Mouse (Mus musculus) c-Kit-negative CD71-positive TER-119-positive erythroid progenitor cells, embryonic 14.5 days (primary cell): ENCODE measurements around the gene Kremen1.

Experiments
- DNase-seq: peaks from one replicate; pipeline ENCODE4 v3.0.0-alpha.2; 2013; ENCODE audit warnings: low read depth, low spot score

The Kremen1 gene

DNA sequence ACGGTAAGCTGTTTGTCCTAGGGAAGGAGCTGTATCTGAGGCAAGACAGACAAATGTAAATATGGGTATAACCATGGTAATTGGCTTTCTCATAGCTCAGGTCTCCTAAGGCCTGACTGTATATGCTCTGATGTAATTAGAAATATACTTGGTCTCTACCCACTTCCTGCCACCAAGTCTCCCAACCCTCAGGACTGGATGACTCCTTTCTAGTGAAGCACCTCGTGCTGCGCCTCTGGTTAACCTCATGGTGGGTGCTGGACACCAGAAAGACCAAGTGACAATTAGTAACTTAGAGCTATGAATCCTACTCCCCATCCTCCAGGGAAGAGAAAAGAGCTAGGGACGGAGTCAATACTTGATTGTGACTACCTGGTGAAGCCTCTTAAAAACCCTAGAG is 42.0 kb downstream of the Kremen1 start:
- no peak for DNase-seq

DNA sequence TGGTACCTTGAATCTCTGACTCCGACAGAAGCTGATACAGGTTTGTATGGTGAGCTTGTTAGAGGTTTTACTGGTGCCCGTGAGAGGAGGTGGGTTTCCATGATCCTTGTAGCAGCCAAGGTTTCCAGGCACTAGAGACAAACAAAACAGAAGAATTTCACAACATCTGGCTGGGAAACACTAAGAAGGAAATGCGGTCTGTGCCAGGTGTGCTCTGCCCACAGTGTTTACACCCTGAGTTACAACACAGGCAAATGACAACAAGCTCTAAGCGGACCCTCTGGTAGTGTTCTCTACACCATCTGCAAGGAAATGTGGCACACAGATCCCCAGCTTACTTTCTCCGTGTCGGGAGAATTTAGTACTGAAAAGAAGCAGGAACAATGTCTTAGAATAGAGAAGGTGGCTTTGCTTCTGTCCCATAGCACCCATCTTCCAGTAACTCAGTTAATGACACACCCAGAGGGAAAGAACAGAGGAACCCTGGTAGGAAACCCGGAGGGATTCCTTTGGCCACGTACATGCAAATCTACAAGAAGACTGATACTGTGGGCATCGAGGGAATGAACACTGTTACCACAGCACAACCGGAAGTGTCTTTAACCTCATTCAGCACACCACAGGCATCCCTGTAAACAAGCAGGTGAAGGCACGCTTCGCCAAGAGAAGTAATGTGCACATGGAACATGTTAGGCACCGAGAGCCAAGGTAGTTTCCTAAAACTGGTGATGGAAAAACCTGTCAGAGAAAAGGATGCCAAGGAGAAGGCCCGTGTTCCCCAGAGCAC is 45.8 kb downstream of the Kremen1 start:
- no peak for DNase-seq

DNA sequence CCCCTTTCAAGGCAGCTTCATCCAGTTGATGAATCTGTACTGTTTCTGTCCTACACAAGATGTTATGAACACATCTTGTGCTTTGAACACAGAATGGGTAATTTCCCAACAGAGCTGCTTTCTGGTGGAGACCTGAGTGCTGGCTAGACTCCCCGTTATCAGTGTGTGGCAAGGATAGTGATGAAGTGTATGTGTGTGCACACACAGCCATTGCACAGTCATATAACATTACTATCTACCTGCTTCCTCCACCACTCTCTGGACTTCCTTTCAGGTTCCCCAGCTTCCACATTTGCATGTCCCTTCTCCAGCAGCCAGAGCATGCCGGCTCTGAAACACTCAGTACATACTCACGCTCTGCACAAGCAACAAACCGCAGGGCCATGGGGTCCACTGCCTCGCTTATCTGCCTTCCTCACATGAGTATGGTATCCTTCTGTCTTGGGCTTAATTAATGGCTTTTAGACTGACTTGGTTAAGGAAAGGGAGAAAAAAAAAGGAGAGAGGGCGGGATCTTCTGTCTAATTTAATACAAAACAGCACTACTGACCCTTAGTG is 46.8 kb downstream of the Kremen1 start:
- no peak for DNase-seq

DNA sequence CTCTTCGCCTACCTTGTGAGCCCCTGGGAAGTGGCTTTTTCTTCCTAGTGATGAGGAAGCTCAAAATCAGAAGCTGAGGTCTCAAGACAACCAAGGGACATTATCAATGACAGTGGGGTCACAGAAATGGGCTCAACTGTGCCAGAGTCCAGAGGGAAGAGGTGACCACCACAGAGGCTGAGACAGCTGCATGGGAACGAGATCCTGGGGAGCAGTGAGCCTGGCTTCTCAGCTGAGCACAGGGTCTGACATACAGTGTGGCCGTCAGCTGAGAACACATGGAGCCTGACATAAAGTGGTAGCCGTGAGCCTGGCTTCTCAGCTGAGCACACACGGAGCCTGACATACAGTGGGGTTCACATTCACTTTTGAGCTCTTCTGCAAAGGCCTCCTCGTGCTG is 58.3 kb downstream of the Kremen1 start:
- no peak for DNase-seq

DNA sequence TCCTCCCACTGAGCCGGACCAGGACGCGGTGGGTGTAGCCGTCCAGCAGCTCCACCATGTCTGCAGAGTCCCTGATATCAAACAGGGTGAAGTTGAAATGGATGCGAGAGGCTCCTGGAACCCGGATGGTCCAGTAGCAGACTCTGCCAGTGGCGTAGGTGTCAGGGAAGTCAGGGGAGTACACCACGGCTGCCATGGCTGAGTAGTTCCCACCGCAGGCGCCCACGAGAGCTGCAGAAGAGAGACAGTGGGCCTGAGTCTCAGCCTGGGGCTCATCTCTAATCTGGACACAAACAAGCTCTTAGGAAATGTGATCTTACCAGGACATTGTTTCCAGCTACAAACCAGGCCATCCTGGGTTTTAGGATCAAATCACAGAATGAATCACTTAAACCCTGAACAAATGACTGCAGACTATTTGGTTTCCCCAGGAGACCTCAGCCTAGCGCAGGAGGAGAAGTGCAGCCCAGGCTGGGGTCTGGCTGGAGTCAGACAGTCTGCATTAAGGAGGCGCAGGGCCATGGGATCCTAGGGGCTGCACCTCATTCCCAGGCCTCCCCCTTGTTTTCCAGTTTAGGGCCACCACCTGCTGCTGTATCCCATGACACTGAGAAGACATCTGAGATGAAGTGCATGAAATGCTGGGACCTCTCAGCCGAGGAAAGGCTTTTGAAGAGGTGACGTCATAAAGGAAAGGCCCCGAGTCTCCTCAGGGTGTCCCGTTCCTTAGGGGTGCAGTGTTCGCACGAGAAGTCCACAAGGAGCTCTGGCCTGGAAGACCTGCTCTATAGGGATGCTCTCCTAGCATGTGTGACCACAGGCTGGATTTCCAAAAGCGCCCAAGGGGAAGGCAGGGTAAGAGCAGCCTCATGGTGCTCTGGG is 59.3 kb downstream of the Kremen1 start:
- DNase-seq, result no peak

DNA sequence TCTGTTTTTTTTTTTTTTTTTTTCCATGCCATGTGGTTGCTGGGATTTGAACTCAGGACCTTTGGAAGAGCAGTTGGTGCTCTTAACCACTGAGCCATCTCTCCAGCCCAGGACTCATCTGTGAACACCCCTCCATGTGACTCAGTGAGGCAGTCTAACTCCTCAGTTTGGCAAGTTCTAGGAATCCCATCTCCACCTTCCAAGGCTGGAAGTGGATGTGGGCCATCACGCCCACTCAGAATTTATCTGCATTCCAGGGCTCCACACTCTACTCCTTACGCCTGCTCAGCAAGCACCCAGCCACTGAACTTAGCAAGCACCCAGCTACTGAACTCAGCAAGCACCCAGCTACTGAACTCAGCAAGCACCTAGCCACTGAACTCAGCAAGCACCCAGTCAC is 61.5 kb downstream of the Kremen1 start:
- DNase-seq, result no peak

DNA sequence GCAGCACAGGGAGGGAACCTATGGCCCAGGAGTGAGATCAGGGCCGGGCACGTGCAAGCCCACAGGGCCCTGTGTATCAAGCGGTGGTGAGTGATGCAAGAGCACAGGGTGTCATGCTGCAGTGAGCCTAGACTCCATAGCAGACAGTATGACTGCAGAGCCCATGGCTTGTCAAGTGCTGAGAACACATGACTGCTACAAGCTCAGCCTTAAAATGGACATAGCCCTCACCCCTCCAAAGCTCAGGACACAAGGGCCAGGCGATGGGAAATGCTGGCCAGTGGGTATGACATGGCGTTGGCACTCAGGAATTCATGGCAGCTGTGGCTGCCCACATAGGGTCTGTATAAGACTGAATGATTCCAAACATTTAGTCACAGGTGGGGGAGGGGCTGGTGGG is 64.3 kb downstream of the Kremen1 start:
- DNase-seq, result no peak

DNA sequence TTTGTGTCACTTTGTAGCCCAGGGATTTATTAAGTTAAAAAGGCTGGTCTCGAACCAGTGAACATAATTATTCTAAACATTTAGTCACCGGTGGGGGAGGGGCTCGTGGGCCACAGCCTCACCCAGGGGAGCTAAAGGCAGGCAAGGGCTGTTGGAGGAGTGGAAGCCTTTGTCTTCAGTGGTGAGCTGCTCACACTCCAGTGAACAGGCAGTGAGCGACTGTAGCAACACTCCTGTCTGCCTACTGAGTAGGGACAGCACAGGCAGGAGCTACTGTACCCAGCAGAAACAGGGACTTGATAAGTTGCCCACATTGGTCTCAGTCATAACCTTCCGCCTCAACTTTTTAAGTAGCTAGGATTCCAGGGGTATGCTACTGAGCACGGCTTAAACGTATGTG is 64.8 kb downstream of the Kremen1 start:
- DNase-seq, result no peak

DNA sequence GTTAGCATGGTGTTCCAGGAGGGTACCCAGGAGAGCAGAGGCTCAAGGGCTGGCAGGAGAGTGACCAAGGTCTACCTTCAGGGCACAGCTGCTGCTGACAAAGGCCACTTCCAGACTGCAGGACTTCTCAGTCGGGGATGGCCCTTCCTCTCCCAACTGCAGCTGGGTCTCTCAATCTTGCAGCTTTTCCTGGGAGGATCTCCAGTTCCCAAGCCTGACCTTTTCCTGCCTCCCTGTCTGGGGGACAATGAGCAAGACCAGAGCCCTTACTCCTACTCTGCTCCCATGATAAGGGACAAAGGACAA is 67.8 kb downstream of the Kremen1 start:
- DNase-seq, result no peak

DNA sequence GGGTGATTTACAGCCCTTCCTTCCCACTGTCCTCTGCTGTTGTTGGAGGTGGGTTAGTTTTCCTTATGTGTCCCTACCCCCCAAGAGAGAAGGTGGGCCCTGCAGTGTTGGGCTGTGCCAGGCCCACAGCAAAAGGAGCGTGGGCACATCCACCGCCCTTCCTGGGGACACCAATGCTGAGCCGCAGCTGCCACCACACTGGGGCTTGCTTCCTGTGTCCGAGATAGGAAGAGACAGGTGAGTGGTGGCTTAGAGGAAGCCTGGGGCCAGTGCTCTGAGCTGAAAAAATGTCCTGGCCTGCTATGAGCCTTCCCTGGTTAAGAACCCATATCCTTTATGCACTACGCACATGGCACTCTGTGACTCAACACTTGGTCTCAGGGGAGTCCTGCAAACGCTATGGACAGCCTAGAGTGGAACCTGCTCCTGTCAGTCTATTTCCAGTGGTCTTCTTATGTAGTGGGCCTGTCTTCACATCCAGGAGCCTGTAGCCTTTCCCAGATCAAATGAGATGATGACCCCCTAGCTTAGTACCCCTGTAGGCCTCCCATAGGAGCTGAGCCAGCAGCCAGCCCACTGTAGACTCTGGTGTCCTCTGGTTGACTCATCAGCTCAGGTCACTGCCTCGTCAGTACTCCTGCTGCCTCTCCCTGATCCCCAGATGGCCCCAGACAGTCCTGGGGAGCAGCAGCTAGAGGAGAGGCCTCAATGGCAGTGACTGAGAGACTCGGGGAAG is 68.3 kb downstream of the Kremen1 start:
- no peak for DNase-seq

DNA sequence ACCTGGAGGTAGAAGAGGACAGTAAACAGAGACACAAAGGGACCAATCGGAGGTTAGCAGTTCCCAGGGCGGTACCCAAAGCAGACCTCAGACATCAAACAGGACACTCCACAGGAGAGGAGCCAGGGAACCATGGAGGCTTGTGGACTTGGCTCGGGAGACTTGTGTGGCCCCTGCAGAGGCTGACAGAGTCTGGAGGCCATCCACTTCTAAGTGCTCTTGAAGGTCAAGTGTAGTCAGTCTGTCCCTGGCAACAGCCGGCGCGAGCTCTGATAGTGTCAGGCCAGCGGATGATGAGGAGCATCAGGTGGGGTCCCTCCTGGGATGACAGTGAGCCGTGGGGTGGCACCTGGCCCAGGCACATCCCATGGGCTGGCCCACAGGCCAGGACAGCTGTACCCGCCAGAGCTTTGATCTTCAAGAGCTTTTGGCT is 69.3 kb downstream of the Kremen1 start:
- DNase-seq, result no peak

DNA sequence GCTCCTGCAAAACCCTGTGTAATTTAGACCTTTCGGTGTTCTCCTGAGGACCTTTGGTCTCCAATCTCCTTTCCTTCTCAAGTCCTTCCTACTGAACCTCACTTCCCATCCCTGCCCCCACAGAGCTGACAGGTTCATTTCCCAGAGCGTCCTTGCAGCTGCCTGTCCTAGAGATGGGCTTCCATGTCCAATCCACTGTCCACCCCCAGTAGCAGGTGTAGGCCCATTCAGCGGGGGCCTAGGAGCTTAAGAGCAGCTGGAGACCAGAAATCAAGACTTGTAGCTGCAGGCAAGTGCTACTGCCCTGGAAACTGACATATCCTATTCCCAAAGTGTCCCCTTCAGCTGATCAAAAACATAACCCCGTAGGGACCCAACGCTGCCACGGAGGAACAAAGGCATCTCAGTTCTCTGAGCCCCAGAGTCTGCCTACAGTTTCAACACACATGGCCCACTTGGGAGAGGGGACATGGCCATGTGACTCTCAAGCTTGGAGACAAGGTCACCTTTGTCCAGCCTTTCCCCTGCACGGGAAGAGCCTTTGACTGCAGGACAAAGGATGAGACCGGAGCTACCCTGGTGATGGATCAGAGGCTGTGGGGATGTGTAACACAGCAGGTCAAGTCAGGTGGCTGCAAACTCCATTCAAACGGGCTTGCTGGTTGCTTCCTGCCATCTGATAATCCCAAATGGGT is 72.0 kb downstream of the Kremen1 start:
- DNase-seq, result no peak

DNA sequence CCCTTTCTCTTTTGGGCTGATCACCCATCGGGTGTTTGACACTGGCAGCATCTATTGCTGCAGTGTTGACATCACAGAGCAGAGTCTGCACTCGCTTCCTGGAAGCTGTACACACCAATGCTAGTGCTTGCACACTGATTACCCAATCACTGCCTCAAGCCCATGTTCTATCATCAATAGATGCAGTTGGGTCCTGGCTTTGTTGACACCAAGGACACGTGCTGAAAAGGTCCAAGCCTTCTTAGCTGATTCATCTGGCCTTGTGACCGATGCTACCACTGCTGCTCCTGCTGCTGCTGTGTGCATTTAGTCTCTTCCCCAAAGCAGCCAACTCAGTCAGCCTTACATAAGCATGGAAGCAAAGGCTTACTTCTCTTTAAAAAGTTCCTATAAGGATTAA is 73.2 kb downstream of the Kremen1 start:
- no peak for DNase-seq

DNA sequence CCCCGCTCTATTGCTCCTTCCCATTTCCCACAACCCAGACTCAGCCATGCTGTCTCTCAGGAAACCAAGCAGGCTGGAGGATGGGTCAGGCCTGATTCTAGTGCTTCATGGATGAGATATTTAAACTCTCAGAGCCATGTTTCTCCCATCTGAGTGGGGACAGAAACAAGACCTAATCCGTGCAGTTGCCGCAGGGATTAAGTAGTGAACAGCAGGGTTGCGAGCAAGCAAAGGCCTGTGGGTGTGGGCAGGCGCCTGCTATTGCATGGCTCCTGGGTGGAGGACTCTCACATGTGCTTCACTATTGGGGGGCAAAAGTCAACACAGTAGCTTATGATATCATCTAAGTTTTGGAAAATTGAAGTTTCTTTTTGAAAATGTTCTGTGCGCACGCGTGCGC is 76.5 kb downstream of the Kremen1 start:
- no peak for DNase-seq

DNA sequence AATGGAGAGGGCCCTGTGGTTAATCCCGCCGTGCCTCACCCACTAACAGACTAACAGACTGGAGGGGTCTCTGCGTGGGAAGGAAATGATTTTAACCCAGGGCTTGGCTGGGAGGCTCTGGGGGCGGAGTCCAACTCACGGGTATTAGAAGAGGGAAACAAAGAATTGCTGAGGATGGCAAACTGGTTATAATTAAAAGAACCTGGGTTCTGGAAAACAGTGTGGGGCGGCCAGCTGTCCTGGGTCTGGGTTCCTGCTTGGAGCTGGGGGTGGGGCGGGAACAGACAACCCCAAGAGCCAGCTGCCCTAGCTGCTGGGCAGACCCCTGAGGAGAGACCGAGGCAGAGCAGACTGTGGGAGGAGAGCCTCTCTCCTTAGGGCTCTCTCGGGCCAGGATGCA is 77.1 kb downstream of the Kremen1 start:
- no peak for DNase-seq

DNA sequence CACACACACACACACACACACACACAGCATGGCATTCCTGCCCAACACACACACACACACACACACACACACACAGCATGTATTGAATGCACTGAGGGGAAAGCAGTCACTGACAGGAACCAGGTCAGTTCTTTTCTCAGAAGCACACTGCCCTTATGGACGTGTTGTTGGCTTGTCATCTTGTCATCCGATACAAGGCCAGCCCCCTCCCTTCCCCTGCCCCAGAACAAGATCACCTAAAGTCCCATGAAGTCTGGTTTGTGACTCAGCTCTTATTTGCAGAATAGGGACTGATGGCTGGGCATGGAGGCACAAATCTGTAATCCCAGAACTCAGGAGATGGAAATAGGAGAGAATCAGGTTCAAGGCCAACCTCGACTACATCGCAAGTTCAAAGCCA is 78.5 kb downstream of the Kremen1 start:
- no peak for DNase-seq

DNA sequence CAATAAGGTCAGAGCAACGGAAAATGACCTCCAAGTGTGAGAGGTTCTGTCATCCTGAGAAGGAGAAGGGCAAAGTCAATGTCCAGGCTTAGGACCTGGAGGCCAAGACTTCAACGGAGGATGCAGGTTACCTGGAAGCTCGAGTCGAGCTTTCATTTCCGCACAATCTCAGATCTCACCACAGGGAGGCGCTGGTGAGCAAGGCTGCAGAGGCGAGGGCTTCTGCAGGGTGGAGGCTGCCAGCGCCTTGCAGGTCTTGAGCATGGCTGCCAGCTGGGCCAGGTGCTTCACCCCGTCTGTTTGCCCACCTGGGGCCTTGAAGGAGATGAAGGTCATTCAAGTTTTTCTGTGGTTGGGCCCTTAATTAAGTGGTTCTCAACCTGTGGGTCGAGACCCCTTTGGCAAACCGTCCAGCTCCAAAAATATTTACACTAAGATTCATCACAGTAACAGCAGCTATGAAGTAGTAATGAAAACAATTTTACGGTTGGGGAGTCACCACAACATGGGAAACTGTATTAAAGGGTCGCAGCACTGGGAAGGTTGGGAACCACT is 79.4 kb downstream of the Kremen1 start:
- DNase-seq, result peak; percentile 26

DNA sequence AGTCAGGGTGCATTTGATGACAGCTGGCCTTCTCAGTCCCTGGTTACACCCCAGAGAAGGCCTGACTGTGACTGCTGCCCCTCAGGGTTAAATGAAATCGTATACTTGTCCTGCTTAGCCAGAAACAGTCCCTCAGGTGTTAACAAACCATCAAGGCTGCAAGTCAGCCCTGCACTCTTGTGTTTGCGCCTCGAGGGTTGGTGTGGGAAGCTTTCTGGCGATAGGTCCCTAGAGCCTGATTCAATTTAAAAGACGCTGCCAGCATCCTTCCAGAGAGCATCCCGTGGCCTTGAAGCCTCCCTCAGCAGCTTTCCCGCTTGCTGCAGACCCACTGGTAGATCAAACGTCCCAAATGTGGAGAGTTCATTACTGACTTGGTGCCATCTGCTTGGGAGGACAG is 82.0 kb downstream of the Kremen1 start:
- no peak for DNase-seq

DNA sequence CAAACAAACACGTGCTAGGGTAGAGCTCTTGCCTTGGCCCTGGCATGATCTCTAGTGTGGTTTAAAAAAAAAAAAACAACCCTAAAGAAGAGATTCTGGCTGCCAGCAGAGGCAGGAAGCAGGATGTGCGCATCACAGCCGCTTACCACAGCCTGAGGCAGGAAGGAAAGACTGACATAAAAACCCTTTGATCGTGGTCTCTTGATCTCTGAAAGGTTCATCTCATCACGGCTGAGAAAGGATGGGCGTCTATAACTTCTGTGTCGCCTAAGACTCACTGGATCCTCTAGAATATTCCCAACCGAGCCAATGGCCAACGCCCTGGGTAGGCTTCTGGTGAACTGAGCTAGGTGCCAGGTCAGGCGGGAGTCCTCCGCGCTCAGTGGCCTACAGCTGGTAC is 84.2 kb downstream of the Kremen1 start:
- no peak for DNase-seq

DNA sequence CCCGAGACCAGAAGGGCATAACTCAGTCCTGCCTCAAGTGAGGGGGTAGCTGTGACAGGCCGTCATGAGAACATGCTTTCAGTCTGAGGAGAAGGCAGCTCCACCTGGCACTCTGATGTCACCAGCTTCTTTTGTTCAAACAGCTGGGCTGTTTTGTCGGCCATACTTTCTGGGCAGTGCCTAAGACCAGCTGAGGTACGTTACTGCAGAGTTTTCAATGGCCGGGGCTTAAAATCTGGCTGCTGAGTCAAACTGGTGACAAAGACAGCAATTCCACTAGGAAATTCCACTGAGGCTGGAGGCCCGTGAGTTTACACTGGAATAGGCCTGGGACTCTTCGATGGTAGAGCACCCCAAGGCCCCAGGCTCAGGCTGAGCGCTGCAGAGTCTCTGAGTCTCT is 84.7 kb downstream of the Kremen1 start:
- DNase-seq, result no peak

DNA sequence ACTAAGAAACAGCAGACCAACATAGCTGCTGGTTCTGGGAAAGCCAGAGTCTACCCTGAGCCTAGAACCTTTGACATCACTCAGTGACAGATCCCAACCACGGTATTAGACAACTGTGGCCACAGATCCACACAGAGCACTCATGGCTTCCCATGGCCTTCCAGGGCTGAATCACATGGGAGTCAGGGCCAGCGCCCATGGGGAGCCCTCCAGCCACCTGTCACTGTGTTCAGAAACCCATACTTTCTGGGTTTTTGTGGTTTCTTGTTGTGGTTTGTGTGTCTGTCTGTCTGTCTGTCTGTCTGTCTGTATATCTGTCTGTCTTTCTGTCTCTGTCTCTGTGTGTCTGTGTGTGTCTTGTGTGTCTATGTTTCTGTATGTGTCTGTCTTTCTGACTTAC is 85.5 kb downstream of the Kremen1 start:
- no peak for DNase-seq
